Comparison of ENCODE assay signal across 8 mouse cellular contexts in the genomic region with DNA sequence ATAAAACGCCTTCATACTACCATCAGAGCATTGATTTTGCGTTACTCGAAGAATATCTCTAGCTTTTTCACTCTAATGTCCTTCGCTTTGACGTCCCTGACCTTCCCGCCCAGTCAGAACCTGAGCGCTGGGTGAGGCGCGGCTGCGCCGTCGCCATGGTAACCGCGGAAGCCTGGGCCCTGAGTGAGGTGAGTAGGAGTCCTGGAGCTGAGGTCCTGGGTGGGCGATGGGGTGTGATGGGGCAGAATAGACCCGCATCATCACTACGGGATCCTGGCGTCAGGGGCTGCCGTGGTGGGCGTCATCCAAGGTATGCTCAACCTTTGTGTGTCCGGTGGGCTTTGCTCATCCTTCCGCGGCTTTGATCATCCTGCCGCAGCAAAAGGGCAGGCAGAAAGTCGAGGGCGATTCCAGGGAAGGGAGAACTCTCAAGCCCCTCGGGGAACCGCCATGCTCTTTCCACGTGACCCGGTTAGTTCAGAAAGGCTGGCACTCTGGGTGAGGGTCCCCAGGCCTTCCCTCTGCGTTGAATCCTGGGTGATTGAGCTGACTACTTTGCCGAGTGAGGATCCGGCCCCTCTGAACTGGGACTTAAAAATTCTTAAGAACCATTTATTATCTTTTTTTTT. TPM values are rescaled to one million over a fixed set of nuclear protein-coding genes. Genes with fewer than 3 reads are reported as not detected.
A peak's percentile ranks its signal among the peaks of the same experiment; 100 is the strongest.
DNase-seq lines count a peak whose midpoint lies in the region; ATAC-seq and TF ChIP-seq lines count a peak whose summit lies in the region.

TSS of gene Ankrd45 (plus strand) at position 161 of the 629 bp plus-strand sequence.

- H3K36me3 ChIP-seq in embryonic facial prominence, embryonic 14.5 days (ENCODE audit: control insufficient read depth, insufficient read depth, low read length), result no peaks in the 10 kb centered on the region
- H3K36me3 ChIP-seq in liver, embryonic 16.5 days (ENCODE audit: control insufficient read depth, insufficient read depth), result no peaks in the 10 kb centered on the region

- no peaks in the 10 kb centered on the region for H3K27me3 ChIP-seq in embryonic facial prominence, embryonic 14.5 days (replicated peaks; ENCODE audit: control insufficient read depth, insufficient read depth, low read length)
- peaks cover 4% of the 10 kb centered on the region; the same call in 1 of the 2 replicates for H3K27me3 ChIP-seq in liver, embryonic 16.5 days (ENCODE audit: control insufficient read depth, insufficient read depth, low read depth, low read length)

- 6% methylated on average over 32 of the region's 33 CpGs for WGBS in embryonic facial prominence, embryonic 14.5 days
- WGBS in liver, embryonic 16.5 days (ENCODE audit: insufficient replicate concordance), result 12% methylated on average over 33 of the region's 33 CpGs

- peak within 1 kb of the TSS; percentile 64 for H3K4me2 ChIP-seq in embryonic facial prominence, embryonic 14.5 days (ENCODE audit: low read depth, low read length)
- H3K4me2 ChIP-seq in liver, embryonic 16.5 days (ENCODE audit: low read depth, low read length), result peak within 1 kb of the TSS; percentile 52

- peak within 1 kb of the TSS; percentile 37 for H3K4me3 ChIP-seq in embryonic facial prominence, embryonic 14.5 days (ENCODE audit: low read depth, low read length)
- H3K4me3 ChIP-seq in layer of hippocampus, adult 2 months, result peak within 1 kb of the TSS; percentile 76
- H3K4me3 ChIP-seq in liver, embryonic 16.5 days (ENCODE audit: low read depth, low read length), result 0 out of 2 replicates have a peak within 1 kb of the TSS, but pooled peaks have one; percentile 2

- H3K9ac ChIP-seq in embryonic facial prominence, embryonic 14.5 days (ENCODE audit: low read depth, low read length), result peak within 1 kb of the TSS; percentile 67
- no peak within 1 kb of the TSS for H3K9ac ChIP-seq in liver, embryonic 16.5 days (ENCODE audit: low read depth, low read length)

- peak; percentile 10 for DNase-seq in urinary bladder, postnatal 25 days (ENCODE audit: low spot score)
- DNase-seq in urinary bladder, adult 2 months (ENCODE audit: low spot score), result no peak
- DNase-seq in embryonic facial prominence, embryonic 14.5 days (ENCODE audit: low spot score), result peak; percentile 50
- DNase-seq in heart, postnatal 4 days, result peak; percentile 65
- peak; percentile 56 to 69 for DNase-seq in layer of hippocampus, adult 2 months (ENCODE audit: low spot score in 2 of 2)
- DNase-seq in ovary, postnatal 36 days (ENCODE audit: low spot score), result peak; percentile 49

- TF ChIP-seq CTCF in layer of hippocampus, adult 2 months (conservative IDR thresholded peaks at IDR 0.05), result no peak

- no peak within 1 kb of the TSS for H3K27ac ChIP-seq in embryonic facial prominence, embryonic 14.5 days (replicated peaks; ENCODE audit: low read depth, low read length)
- peak within 1 kb of the TSS; percentile 89 for H3K27ac ChIP-seq in layer of hippocampus, adult 2 months
- H3K27ac ChIP-seq in liver, embryonic 16.5 days (ENCODE audit: low read length), result no peak within 1 kb of the TSS

- ATAC-seq in embryonic facial prominence, embryonic 14.5 days (ENCODE audit: low read depth), result peak; percentile 94
- ATAC-seq in liver, embryonic 16.5 days (ENCODE audit: low read depth), result no peak
- ATAC-seq in inflammation-experienced regulatory T-cells, adult 6 months, result no peak

- H3K9me3 ChIP-seq in embryonic facial prominence, embryonic 14.5 days (ENCODE audit: control insufficient read depth, low read length), result no peaks in the 10 kb centered on the region
- H3K9me3 ChIP-seq in liver, embryonic 16.5 days (replicated peaks; ENCODE audit: control insufficient read depth, low read length), result no peaks in the 10 kb centered on the region

- no peaks in the 10 kb centered on the region for H3K4me1 ChIP-seq in embryonic facial prominence, embryonic 14.5 days (ENCODE audit: control insufficient read depth, insufficient read depth, low read length)
- H3K4me1 ChIP-seq in liver, embryonic 16.5 days (ENCODE audit: control insufficient read depth, low read depth, low read length), result no peaks in the 10 kb centered on the region

RNA-seq across cellular contexts. Expression of gene Ankrd45, which starts in this region (rescaled TPM):
- 0.12 and 0.23 TPM in 2 replicates for polyA plus RNA-seq in urinary bladder, adult 2 months (2012; rRNA removed)
- 2.2 and 3.8 TPM in 2 replicates for polyA plus RNA-seq in embryonic facial prominence, embryonic 14.5 days (2014; fragmentation: Nextera tagmentation; extraction: Ambion mirVana)
- total RNA-seq in heart, postnatal 4 days (2021), result 1 to 10 TPM; 3.8 TPM
- total RNA-seq in layer of hippocampus, adult 2 months (2021), result 10 to 100 TPM; 44.7 to 54.3 TPM
- polyA plus RNA-seq in liver, embryonic 16.5 days (2015; fragmentation: Nextera tagmentation; extraction: Ambion mirVana), result not detected in 2 replicates
- polyA plus RNA-seq in inflammation-experienced regulatory T-cells, adult 6 months (2017; shearing (Covaris generic)), result not detected

Comparison
In these comparisons a context has a peak if more than half of its experiments do, and no peak if none do; other contexts are left out.
1. RNA of gene Ankrd45 (total RNA-seq): 44.7 to 54.3 TPM in layer of hippocampus, adult 2 months; 3.8 TPM in heart, postnatal 4 days; every median in the first group is over 4 times any median in the second.
2. H3K4me3 ChIP-seq: peak in every context shown above with its lines; median percentile 76 in layer of hippocampus, adult 2 months; 37 in embryonic facial prominence, embryonic 14.5 days; 2 in liver, embryonic 16.5 days.